ENCODE assay signal across 10 mouse cellular contexts in genomic region chr2:94360398-94360973, GRCm38 (mm10). TPM values are rescaled to one million over a fixed set of nuclear protein-coding genes. Genes with fewer than 3 reads are reported as not detected.
A peak's percentile ranks its signal among the peaks of the same experiment; 100 is the strongest.
DNase-seq lines count a peak whose midpoint lies in the region.
"Had no signal": no experiment of that assay in that cellular context is flagged by ENCODE, and none has a peak within 500 bp of the region (broad histone marks: within the 10 kb centered on the region; RNA-seq: fewer than 3 reads in every experiment).

No protein-coding gene starts in this region.

- peak; percentile 62 for DNase-seq in 416B (ENCODE audit: low read depth)
- peak; percentile 68 for DNase-seq in CD4-positive helper T cell, adult 2 months (ENCODE audit: low read depth, low spot score)
- peak; percentile 58 to 68 for DNase-seq in cerebellum, postnatal 10 days
- peak; percentile 32 for DNase-seq in naive thymus-derived CD4-positive, alpha-beta T cell, adult 2 months (ENCODE audit: low read depth)
- no peak for DNase-seq in right cerebral cortex, postnatal 14 days
- no peak for DNase-seq in ovary, adult 18-20 months (ENCODE audit: low spot score)
- DNase-seq in heart, adult 18-20 months, result no peak
- DNase-seq in ovary, postnatal 36 days (ENCODE audit: low spot score), result no peak
- DNase-seq: liver, postnatal 0 days; right cerebral cortex, postnatal 25 days had no signal

RNA-seq across cellular contexts. Expression of gene Ttc17, which starts 46.0 kb away (rescaled TPM):
- 10 to 100 TPM; 28.3 to 29.9 TPM for total RNA-seq in heart, adult 18-20 months (2021)

Comparison
In these comparisons a context has a peak if more than half of its experiments do, and no peak if none do; other contexts are left out.
1. DNase-seq: peak in 416B (single experiment), CD4-positive helper T cell, adult 2 months (single experiment), cerebellum, postnatal 10 days (2 of 2) and naive thymus-derived CD4-positive, alpha-beta T cell, adult 2 months (single experiment); none in right cerebral cortex, postnatal 14 days (single experiment), ovary, adult 18-20 months (single experiment), heart, adult 18-20 months (0 of 2) and ovary, postnatal 36 days (single experiment).